Mouse (Mus musculus): ENCODE measurements around the gene Zcchc4. TPM values are rescaled to one million over a fixed set of nuclear protein-coding genes. Genes with fewer than 3 reads are reported as not detected.

Gene Zcchc4
- total RNA-seq, 2 experiments from 2014 or later = 11.0 to 11.6 TPM

DNA sequence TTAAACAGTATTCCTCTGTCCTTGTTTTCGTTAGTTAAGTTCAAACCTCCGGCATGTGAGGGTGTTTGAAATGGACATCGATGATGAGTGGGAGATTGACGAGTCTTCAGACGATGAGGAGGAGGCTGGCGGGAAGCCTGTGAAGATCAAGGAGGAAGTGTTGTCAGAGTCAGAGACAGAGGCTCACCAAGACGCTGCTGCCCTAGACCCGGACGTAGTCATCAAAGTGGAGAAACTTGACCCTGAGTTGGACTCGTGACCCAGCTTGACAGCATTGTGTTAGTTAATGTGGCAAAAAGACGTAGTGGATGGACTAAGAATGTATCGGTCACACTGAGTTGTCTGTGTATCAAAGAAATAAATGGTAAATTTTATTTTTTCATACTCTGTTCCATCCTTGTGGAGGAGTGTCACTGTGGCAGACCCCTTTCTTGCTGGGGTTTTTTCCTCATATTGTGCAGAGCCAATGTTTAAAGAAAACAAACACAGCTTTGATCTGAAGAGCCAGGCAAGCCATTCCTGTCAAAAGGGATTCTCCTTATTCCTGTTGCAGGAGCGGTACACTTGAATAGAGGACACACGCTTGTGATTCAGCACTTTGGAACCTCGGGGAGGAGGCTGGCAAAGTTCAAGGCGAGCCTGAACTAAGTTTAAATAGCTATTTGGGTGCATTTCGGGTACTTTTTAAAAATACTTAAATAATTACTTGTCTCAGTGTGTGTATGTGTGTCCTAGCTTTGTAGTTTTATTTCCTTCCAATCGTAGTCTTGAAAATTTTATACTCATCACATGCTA, 91.3 kb downstream of the Zcchc4 start:
- intact Hi-C loops (cut with DNase I) = no loop called here
- DNase-seq = no peak

DNA sequence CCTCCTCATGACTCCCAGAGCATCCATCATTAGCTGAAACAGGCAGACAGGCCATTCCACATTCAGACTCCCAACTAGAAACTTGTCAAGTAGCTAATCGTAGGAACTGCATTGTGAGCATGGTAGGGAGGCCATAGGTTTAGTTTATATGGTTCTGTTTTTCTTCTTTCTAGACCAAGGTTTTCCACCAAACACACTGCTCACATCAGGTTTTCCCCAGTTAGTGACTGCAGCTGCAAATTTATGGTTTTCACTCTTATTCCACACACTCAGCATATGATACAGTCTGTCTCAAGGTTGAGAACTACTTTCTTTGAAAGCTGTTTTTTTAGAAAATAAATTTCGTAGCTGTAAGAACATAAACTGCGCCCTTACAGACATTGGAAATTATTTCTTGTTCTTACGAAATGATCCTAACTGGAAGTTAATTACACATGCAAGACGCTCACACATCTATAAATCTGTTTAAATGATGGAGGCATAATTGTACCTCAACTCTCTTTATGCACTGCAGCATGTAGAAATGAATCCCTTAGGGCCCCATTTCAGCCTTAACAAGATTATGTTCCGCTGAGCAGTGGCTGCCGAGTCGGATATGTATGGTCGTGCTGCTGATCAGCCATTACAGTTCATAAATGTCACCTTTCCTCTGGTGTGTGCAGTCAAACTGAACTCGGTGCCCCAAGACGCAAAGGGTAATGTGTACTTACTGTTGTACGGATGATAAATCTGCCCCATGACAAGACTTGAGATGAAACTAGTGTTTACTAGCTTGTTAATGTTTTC, 93.9 kb downstream of the Zcchc4 start:
- DNase-seq = no peak
- intact Hi-C loops (cut with DNase I) = no loop called here

DNA sequence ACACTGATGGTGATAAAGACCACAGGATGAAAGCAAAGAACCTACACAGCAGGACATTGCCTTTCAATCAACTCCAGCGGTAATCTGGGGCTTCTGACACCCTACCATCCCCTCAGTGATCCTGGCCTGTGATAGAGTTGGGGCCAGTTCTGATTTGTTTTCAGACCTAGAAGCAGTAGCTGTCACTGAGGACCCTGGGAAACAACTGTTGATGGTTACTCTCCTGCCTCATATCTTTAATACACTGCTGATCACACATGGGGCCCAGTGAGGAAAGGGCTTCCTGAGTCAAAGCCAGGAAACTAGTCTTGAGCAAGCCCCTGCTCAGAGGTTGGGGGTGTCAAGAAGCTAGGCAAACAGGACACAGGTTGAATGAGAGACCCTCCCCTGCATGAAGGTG, 96.3 kb downstream of the Zcchc4 start:
- intact Hi-C loops (cut with DNase I) = no loop called here

DNA sequence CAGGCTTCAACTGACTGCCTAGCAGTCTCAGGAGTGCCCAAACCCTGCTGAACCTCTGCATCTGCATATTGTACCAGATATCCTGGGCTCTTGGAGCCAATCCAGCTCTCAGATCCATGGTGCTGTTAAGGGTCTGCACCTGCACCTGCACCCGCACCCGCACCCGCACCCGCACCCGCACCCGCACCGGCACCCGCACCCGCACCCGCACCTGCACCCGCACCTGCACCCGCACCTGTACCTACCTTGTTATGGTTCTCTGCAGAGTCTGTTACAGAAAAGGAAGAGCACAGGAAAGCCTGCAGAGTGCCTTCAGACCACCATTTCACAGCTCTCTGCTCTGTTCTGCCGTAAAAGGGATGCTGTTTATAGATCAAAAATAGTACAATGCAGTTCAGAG, 96.8 kb downstream of the Zcchc4 start:
- DNase-seq = no peak
- intact Hi-C loops (cut with DNase I) = no loop called here

More for the DNA sequence above, 96.3 kb downstream of the Zcchc4 start:
- no peak for DNase-seq

Other genes with a start within 250 kb of the Zcchc4 start
- gene Lgi2, start 208.9 kb upstream of the Zcchc4 start, total RNA-seq (2021) = 10 to 100 TPM; 32.3 to 33.9 TPM
- gene Sepsecs, start 105.7 kb upstream of the Zcchc4 start, total RNA-seq (2021) = 10 to 100 TPM; 11.3 TPM
- 1 to 10 TPM; 4.9 to 6.7 TPM for gene Pi4k2b, start 33.8 kb upstream of the Zcchc4 start, total RNA-seq (2021)
- gene Anapc4, start 58.6 kb downstream of the Zcchc4 start, total RNA-seq (2021) = 100 to 1,000 TPM in 1 of 2 experiments, 10 to 100 TPM in 1; 91.9 to 109 TPM

All from left cerebral cortex, postnatal 4 days (tissue).